Mouse (Mus musculus) hindbrain, embryonic 15.5 days (tissue): ENCODE data around the gene Asxl2. TPM values are rescaled to one million over a fixed set of nuclear protein-coding genes. Genes with fewer than 3 reads are reported as not detected.
"Not testable (repeated sequence)": the region's sequence is repeated elsewhere in the genome, so short reads cannot be mapped to it uniquely, and the experiment has no call there.

Source experiments
- ATAC-seq: fragments of 200-750 bp; cut with Nextera tagmentation; 2 replicates; pipeline ENCODE4 v1.8.0; 2017; ENCODE audit warnings: low read depth, moderate number of reproducible peaks, moderate TSS enrichment; ENCODE audit not compliant: low FRiP score
- H3K27ac ChIP-seq: fragments of 300-500 bp; sonication (generic); replicated peaks from 2 replicates; pipeline ENCODE4 v1.5.1; 2015; ENCODE audit warnings: mild to moderate bottlenecking, inconsistent platforms
- H3K27me3 ChIP-seq: fragments of 300-500 bp; sonication (generic); 2 replicates; pipeline ENCODE4 v1.6.1; 2015; ENCODE audit warnings: control low read depth, inconsistent platforms
- H3K36me3 ChIP-seq: fragments of 300-500 bp; sonication (generic); 2 replicates; pipeline ENCODE4 v1.6.1; 2015; ENCODE audit warnings: control low read depth, inconsistent platforms
- H3K4me1 ChIP-seq: fragments of 300-500 bp; sonication (generic); replicated peaks from 2 replicates; pipeline ENCODE4 v1.6.1; 2015; ENCODE audit warnings: control low read depth, inconsistent platforms
- H3K4me2 ChIP-seq: fragments of 300-500 bp; sonication (generic); 2 replicates; pipeline ENCODE4 v1.6.1; 2015; ENCODE audit warnings: moderate library complexity, mild to moderate bottlenecking, inconsistent platforms
- H3K4me3 ChIP-seq: fragments of 300-500 bp; sonication (generic); 2 replicates; pipeline ENCODE4 v1.5.1; 2015; ENCODE audit warnings: mild to moderate bottlenecking, inconsistent platforms
- H3K9ac ChIP-seq: fragments of 300-500 bp; sonication (generic); 2 replicates; pipeline ENCODE4 v1.6.1; 2015; ENCODE audit warnings: inconsistent platforms
- H3K9me3 ChIP-seq: fragments of 300-500 bp; sonication (generic); 2 replicates; pipeline ENCODE4 v1.6.1; 2016; ENCODE audit warnings: control low read depth, inconsistent platforms
- WGBS: fragments of 180-500 bp; shearing (Covaris S2); methylation state at CpG from one replicate; pipeline ENCODE4 v1.1.7; 2015; 5-methylcytosine and 5-hydroxymethylcytosine counted together
- polyA plus RNA-seq: library from polyadenylated mRNA; unstranded; fragments of >200 nt; fragmentation: Nextera tagmentation; extraction: Ambion mirVana; gene quantifications from 2 replicates; pipeline ENCODE4 v1.2.1, GENCODE M21; 2015

Asxl2 gene
- polyA plus RNA-seq, 1 experiment from 2014 or later, result 11.0 TPM

GRCm38 (mm10) chr12:3396931-3397330 lies 29.7 kb upstream of the Asxl2 start:
- H3K4me1 ChIP-seq, result no peaks in the 10 kb centered on the region
- H3K36me3 ChIP-seq, result peaks cover 49% of the 10 kb centered on the region
- H3K4me3 ChIP-seq, result no peak overlapping the region
- no peak for ATAC-seq
- no peak overlapping the region for H3K27ac ChIP-seq
- no peaks in the 10 kb centered on the region for H3K9me3 ChIP-seq
- no peaks in the 10 kb centered on the region for H3K27me3 ChIP-seq
- H3K4me2 ChIP-seq, result no peak overlapping the region
- H3K9ac ChIP-seq, result no peak overlapping the region
- 97% methylated on average over 8 of the region's 8 CpGs for WGBS

- not testable (repeated sequence) for H3K27ac ChIP-seq, H3K27me3 ChIP-seq, H3K9ac ChIP-seq, H3K4me2 ChIP-seq, H3K4me1 ChIP-seq, H3K4me3 ChIP-seq, H3K9me3 ChIP-seq, ATAC-seq
- 53% methylated on average over 3 of the region's 3 CpGs for WGBS
- peaks cover 35% of the 10 kb centered on the region for H3K36me3 ChIP-seq
Measured at GRCm38 (mm10) chr12:3405662-3406061, 21.0 kb upstream of the Asxl2 start.

GRCm38 (mm10) chr12:3406585-3406984 lies 20.1 kb upstream of the Asxl2 start:
- no peak overlapping the region for H3K4me2 ChIP-seq
- peaks cover 28% of the 10 kb centered on the region for H3K36me3 ChIP-seq
- no peaks in the 10 kb centered on the region for H3K4me1 ChIP-seq
- no peak overlapping the region for H3K4me3 ChIP-seq
- ATAC-seq, result peak; percentile 27; the same call in 1 of the 2 replicates
- no peaks in the 10 kb centered on the region for H3K27me3 ChIP-seq
- H3K9me3 ChIP-seq, result no peaks in the 10 kb centered on the region
- H3K27ac ChIP-seq, result 0 out of 2 replicates have a peak overlapping the region, but pooled peaks have one; percentile 1
- H3K9ac ChIP-seq, result no peak overlapping the region
- WGBS, result 69% methylated on average over 6 of the region's 6 CpGs

GRCm38 (mm10) chr12:3414956-3415355 lies 11.7 kb upstream of the Asxl2 start:
- no peak overlapping the region for H3K27ac ChIP-seq
- no peaks in the 10 kb centered on the region for H3K9me3 ChIP-seq
- no peaks in the 10 kb centered on the region for H3K4me1 ChIP-seq
- H3K27me3 ChIP-seq, result no peaks in the 10 kb centered on the region
- ATAC-seq, result no peak
- 89% methylated on average over 4 of the region's 4 CpGs for WGBS
- no peak overlapping the region for H3K4me3 ChIP-seq
- peaks cover 4% of the 10 kb centered on the region; the same call in 1 of the 2 replicates for H3K36me3 ChIP-seq
- no peak overlapping the region for H3K9ac ChIP-seq
- no peak overlapping the region for H3K4me2 ChIP-seq

GRCm38 (mm10) chr12:3418761-3419160 lies 7.9 kb upstream of the Asxl2 start:
- Histone ChIP-seq H3K9me3 (no peaks in the 10 kb centered on the region), H3K9ac (no peak overlapping the region), H3K4me2 (no peak overlapping the region), H3K27me3 (no peaks in the 10 kb centered on the region), H3K4me1 (no peaks in the 10 kb centered on the region), H3K4me3 (no peak overlapping the region), H3K27ac (no peak overlapping the region), H3K36me3 (peaks cover 10% of the 10 kb centered on the region)
- no peak for ATAC-seq
- 89% methylated on average over 3 of the region's 3 CpGs for WGBS

- H3K36me3 ChIP-seq, result peaks cover 6% of the 10 kb centered on the region; the same call in 1 of the 2 replicates
- no peaks in the 10 kb centered on the region for H3K9me3 ChIP-seq
- no peak overlapping the region for H3K4me3 ChIP-seq
- no peak overlapping the region for H3K4me2 ChIP-seq
- H3K27me3 ChIP-seq, result no peaks in the 10 kb centered on the region
- no peak overlapping the region for H3K9ac ChIP-seq
- ATAC-seq, result no peak
- H3K27ac ChIP-seq, result no peak overlapping the region
- H3K4me1 ChIP-seq, result peaks cover 15% of the 10 kb centered on the region
- WGBS, result 97% methylated on average over 2 of the region's 2 CpGs
Measured at GRCm38 (mm10) chr12:3420519-3420918, 6.1 kb upstream of the Asxl2 start.

GRCm38 (mm10) chr12:3422786-3423185 lies 3.9 kb upstream of the Asxl2 start:
- 94% methylated on average over 1 of the region's 1 CpGs for WGBS
- no peak for ATAC-seq
- no peak overlapping the region for H3K9ac ChIP-seq
- H3K36me3 ChIP-seq, result peaks cover 6% of the 10 kb centered on the region; the same call in 1 of the 2 replicates
- H3K27me3 ChIP-seq, result no peaks in the 10 kb centered on the region
- no peak overlapping the region for H3K27ac ChIP-seq
- H3K4me1 ChIP-seq, result peaks cover 20% of the 10 kb centered on the region
- no peak overlapping the region for H3K4me2 ChIP-seq
- no peaks in the 10 kb centered on the region for H3K9me3 ChIP-seq
- H3K4me3 ChIP-seq, result no peak overlapping the region

GRCm38 (mm10) chr12:3424179-3424578 lies 2.5 kb upstream of the Asxl2 start:
- Histone ChIP-seq H3K9ac (no peak overlapping the region), H3K4me1 (peaks cover 30% of the 10 kb centered on the region), H3K4me2 (no peak overlapping the region), H3K9me3 (no peaks in the 10 kb centered on the region), H3K27ac (no peak overlapping the region), H3K27me3 (no peaks in the 10 kb centered on the region), H3K36me3 (peaks cover 6% of the 10 kb centered on the region; the same call in 1 of the 2 replicates), H3K4me3 (no peak overlapping the region)
- WGBS, result 92% methylated on average over 2 of the region's 2 CpGs
- no peak for ATAC-seq

- Histone ChIP-seq H3K4me1 (peaks cover 30% of the 10 kb centered on the region), H3K4me3 (peak overlapping the region; percentile 91), H3K27me3 (no peaks in the 10 kb centered on the region), H3K9ac (peak overlapping the region; percentile 28), H3K36me3 (peaks cover 6% of the 10 kb centered on the region; the same call in 1 of the 2 replicates), H3K27ac (peak overlapping the region; percentile 93), H3K9me3 (no peaks in the 10 kb centered on the region), H3K4me2 (peak overlapping the region; percentile 75)
- WGBS, result 45% methylated on average over 15 of the region's 15 CpGs
- peak; percentile 54 for ATAC-seq
Measured at GRCm38 (mm10) chr12:3425375-3426341, 999 bp upstream of the Asxl2 start.

GRCm38 (mm10) chr12:3427067-3427889 lies 621 bp downstream of the Asxl2 start:
- Histone ChIP-seq H3K27me3 (no peaks in the 10 kb centered on the region), H3K9me3 (no peaks in the 10 kb centered on the region), H3K4me3 (peak overlapping the region; percentile 91), H3K4me1 (peaks cover 30% of the 10 kb centered on the region), H3K4me2 (peak overlapping the region; percentile 75), H3K9ac (peak overlapping the region; percentile 80), H3K27ac (peak overlapping the region; percentile 93), H3K36me3 (peaks cover 6% of the 10 kb centered on the region; the same call in 1 of the 2 replicates)
- peak; percentile 61 for ATAC-seq
- WGBS, result under 1% methylated on average over 64 of the region's 65 CpGs

- peaks cover 30% of the 10 kb centered on the region for H3K4me1 ChIP-seq
- no peaks in the 10 kb centered on the region for H3K27me3 ChIP-seq
- no peaks in the 10 kb centered on the region for H3K9me3 ChIP-seq
- no peak overlapping the region for H3K9ac ChIP-seq
- no peak for ATAC-seq
- peak overlapping the region; percentile 93 for H3K27ac ChIP-seq
- no peaks in the 10 kb centered on the region for H3K36me3 ChIP-seq
- H3K4me2 ChIP-seq, result peak overlapping the region; percentile 75
- WGBS, result 68% methylated on average over 11 of the region's 11 CpGs
- H3K4me3 ChIP-seq, result peak overlapping the region; percentile 91
Measured at GRCm38 (mm10) chr12:3427891-3428775, 1.5 kb downstream of the Asxl2 start.
